Mouse (Mus musculus): ENCODE measurements around the gene Rbm39. TPM values are rescaled to one million over a fixed set of nuclear protein-coding genes. Genes with fewer than 3 reads are reported as not detected.
"Not testable (repeated sequence)": the region's sequence is repeated elsewhere in the genome, so short reads cannot be mapped to it uniquely, and the experiment has no call there.

Rbm39 gene
- polyA plus RNA-seq, 1 experiment from 2014 or later, result 773 TPM

DNA sequence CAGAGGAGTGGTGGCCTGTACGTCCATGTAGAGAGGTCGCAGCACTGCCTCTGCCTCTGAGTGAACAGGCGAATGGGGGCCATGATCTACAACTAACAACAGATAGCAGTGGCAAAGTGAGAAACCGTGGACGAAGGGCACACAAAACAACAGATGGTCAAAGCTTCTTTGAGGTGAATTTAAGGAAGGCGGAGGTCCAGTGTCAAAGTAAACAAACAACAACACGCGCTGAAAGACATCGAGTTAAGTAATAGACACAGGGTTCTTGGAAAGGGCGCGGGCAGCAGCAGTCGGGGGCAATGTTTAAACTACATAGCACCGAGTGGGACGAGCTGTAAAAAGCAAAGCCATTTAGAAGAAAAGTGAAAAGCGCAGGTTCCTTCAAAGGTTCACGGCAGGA, 36.7 kb downstream of the Rbm39 start:
- peaks cover 21% of the 10 kb centered on the region for H3K36me3 ChIP-seq
- 2% methylated on average over 16 of the region's 16 CpGs for WGBS
- no peak for ATAC-seq (ENCODE audit: insufficient number of reproducible peaks, insufficient read depth, low FRiP score, low TSS enrichment)
- peak overlapping the region; percentile 68 for H3K4me2 ChIP-seq (replicated peaks)
- H3K9me3 ChIP-seq, result no peaks in the 10 kb centered on the region
- H3K9ac ChIP-seq, result peak overlapping the region; percentile 81
- peak overlapping the region; percentile 84 for H3K4me3 ChIP-seq
- peaks cover 13% of the 10 kb centered on the region; the same call in 1 of the 2 replicates for H3K4me1 ChIP-seq
- peak overlapping the region; percentile 94; the same call in 1 of the 2 replicates for H3K27ac ChIP-seq
- H3K27me3 ChIP-seq, result no peaks in the 10 kb centered on the region

GRCm38 (mm10) chr2:156142820-156143219, 37.2 kb downstream of the Rbm39 start:
- ATAC-seq (ENCODE audit: insufficient number of reproducible peaks, insufficient read depth, low FRiP score, low TSS enrichment), result no peak
- Histone ChIP-seq H3K4me3 (peak overlapping the region; percentile 84), H3K36me3 (peaks cover 15% of the 10 kb centered on the region), H3K9ac (peak overlapping the region; percentile 81; the same call in 1 of the 2 replicates), H3K4me1 (peaks cover 13% of the 10 kb centered on the region; the same call in 1 of the 2 replicates), H3K4me2 (replicated peaks) (peak overlapping the region; percentile 68), H3K27me3 (no peaks in the 10 kb centered on the region), H3K9me3 (no peaks in the 10 kb centered on the region), H3K27ac (0 out of 2 replicates have a peak overlapping the region, but pooled peaks have one; percentile 94)
- 86% methylated on average over 2 of the region's 2 CpGs for WGBS

DNA sequence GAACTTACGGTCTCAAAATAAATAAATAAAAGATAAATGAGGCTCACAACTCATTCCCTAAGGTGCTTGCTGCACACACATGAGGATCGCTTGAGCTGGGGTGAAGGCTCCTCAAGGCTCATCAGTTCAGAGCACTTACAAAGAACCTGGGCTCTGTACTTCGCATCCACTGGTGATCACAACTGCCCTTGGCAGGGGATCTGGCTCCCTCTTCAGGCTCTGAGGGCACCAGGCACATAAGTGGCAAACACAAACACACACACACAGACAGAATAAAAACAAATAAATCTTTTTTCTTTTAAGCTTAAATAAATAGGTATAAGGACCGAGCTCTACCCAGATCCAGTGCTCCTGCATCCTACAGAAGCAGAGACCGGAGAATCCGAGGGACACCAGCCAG, 44.3 kb downstream of the Rbm39 start:
- no peaks in the 10 kb centered on the region for H3K9me3 ChIP-seq
- no peak for ATAC-seq (ENCODE audit: insufficient number of reproducible peaks, insufficient read depth, low FRiP score, low TSS enrichment)
- 86% methylated on average over 6 of the region's 6 CpGs for whole genome bisulfite sequencing

GRCm38 (mm10) chr2:156134161-156134560, 45.9 kb downstream of the Rbm39 start:
- Histone ChIP-seq H3K36me3 (no peaks in the 10 kb centered on the region), H3K9ac (no peak overlapping the region), H3K4me3 (no peak overlapping the region), H3K4me2 (replicated peaks) (no peak overlapping the region), H3K27me3 (no peaks in the 10 kb centered on the region), H3K4me1 (no peaks in the 10 kb centered on the region), H3K9me3 (no peaks in the 10 kb centered on the region), H3K27ac (no peak overlapping the region)
- ATAC-seq (ENCODE audit: insufficient number of reproducible peaks, insufficient read depth, low FRiP score, low TSS enrichment), result no peak
- 80% methylated on average over 5 of the region's 5 CpGs for WGBS

More for the DNA sequence above, 44.3 kb downstream of the Rbm39 start:
- Histone ChIP-seq H3K9ac (no peak overlapping the region), H3K27ac (no peak overlapping the region), H3K4me3 (no peak overlapping the region), H3K4me2 (replicated peaks) (no peak overlapping the region), H3K4me1 (no peaks in the 10 kb centered on the region), H3K27me3 (no peaks in the 10 kb centered on the region), H3K36me3 (no peaks in the 10 kb centered on the region)

GRCm38 (mm10) chr2:156126992-156127391, 53.0 kb downstream of the Rbm39 start, which contains the start of gene Gm28036:
Gm28036 (minus strand) TSS chr2:156127092.
- no peak for ATAC-seq (ENCODE audit: insufficient number of reproducible peaks, insufficient read depth, low FRiP score, low TSS enrichment)

GRCm38 (mm10) chr2:156123731-156124130, 56.3 kb downstream of the Rbm39 start:
- WGBS, result 90% methylated on average over 5 of the region's 5 CpGs
- H3K4me2 ChIP-seq (replicated peaks), result no peak overlapping the region
- no peaks in the 10 kb centered on the region for H3K27me3 ChIP-seq
- no peaks in the 10 kb centered on the region for H3K4me1 ChIP-seq
- H3K4me3 ChIP-seq, result no peak overlapping the region
- no peaks in the 10 kb centered on the region for H3K9me3 ChIP-seq
- no peak overlapping the region for H3K27ac ChIP-seq
- peaks cover 9% of the 10 kb centered on the region; the same call in 1 of the 2 replicates for H3K36me3 ChIP-seq
- no peak overlapping the region for H3K9ac ChIP-seq
- no peak for ATAC-seq (ENCODE audit: insufficient number of reproducible peaks, insufficient read depth, low FRiP score, low TSS enrichment)

More at GRCm38 (mm10) chr2:156126992-156127391, 53.0 kb downstream of the Rbm39 start, which contains the start of gene Gm28036:
- no peaks in the 10 kb centered on the region for H3K4me1 ChIP-seq
- 93% methylated on average over 5 of the region's 5 CpGs for WGBS
- H3K9ac ChIP-seq, result no peak within 1 kb of the TSS
- no peak within 1 kb of the TSS for H3K4me3 ChIP-seq
- no peak within 1 kb of the TSS for H3K27ac ChIP-seq
- H3K27me3 ChIP-seq, result no peaks in the 10 kb centered on the region
- no peaks in the 10 kb centered on the region for H3K9me3 ChIP-seq
- peaks cover 9% of the 10 kb centered on the region; the same call in 1 of the 2 replicates for H3K36me3 ChIP-seq
- H3K4me2 ChIP-seq (replicated peaks), result no peak within 1 kb of the TSS

DNA sequence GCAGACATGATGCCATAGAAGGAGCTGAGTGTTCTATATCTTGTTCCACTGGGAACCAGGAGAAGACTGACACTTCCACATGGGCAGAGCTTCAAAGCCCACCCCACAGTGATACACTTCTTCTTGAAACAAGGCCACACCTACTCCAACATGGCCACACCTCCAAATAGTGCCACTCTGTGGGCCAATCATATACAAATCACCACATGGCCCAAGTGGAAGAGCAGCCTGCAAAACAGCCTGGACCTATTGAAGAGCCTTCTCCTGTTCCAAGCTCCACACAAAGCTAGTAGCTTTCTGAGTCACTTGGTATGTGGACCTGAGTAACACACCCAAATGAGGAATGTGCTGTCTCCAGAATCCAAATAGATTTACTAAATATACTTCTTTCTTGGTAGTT, 60.5 kb downstream of the Rbm39 start:
- no peak overlapping the region for H3K27ac ChIP-seq

DNA sequence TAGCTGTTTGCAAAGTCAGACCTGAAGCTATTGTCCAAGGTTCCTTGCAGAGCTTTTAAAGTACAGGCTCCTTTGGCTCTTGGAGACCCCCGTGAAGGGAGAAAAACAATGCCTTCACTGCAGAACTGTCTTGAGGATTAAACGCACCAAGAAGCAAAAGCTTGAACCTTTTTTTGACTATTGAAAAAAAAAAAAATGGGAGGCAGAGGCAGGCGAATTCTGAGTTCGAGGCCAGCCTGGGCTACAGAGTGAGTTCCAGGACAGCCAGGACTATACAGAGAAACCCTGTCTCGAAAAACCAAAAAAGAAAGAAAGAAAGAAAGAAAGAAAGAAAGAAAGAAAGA, 68.0 kb downstream of the Rbm39 start:
- H3K4me3 ChIP-seq, result peak overlapping the region; percentile 85
- H3K36me3 ChIP-seq; H3K9me3 ChIP-seq; H3K27me3 ChIP-seq; ATAC-seq (ENCODE audit: insufficient number of reproducible peaks, insufficient read depth, low FRiP score, low TSS enrichment); H3K4me1 ChIP-seq: not testable (repeated sequence)
- peak overlapping the region; percentile 97; the same call in 1 of the 2 replicates for H3K9ac ChIP-seq
- WGBS, result 25% methylated on average over 5 of the region's 5 CpGs
- H3K27ac ChIP-seq, result peak overlapping the region; percentile 90; the same call in 1 of the 2 replicates
- peak overlapping the region; percentile 61 for H3K4me2 ChIP-seq (replicated peaks)

More for the DNA sequence above, 60.5 kb downstream of the Rbm39 start:
- Histone ChIP-seq H3K9me3 (no peaks in the 10 kb centered on the region), H3K27me3 (no peaks in the 10 kb centered on the region), H3K9ac (no peak overlapping the region), H3K4me3 (no peak overlapping the region), H3K4me2 (replicated peaks) (no peak overlapping the region), H3K36me3 (peaks cover 9% of the 10 kb centered on the region; the same call in 1 of the 2 replicates), H3K4me1 (no peaks in the 10 kb centered on the region)
- ATAC-seq (ENCODE audit: insufficient number of reproducible peaks, insufficient read depth, low FRiP score, low TSS enrichment), result no peak

- Histone ChIP-seq H3K36me3 (no peaks in the 10 kb centered on the region), H3K27ac (peak within 1 kb of the TSS; percentile 90), H3K9ac (peak within 1 kb of the TSS; percentile 97), H3K4me2 (replicated peaks) (peak within 1 kb of the TSS; percentile 61), H3K4me1 (peaks cover 13% of the 10 kb centered on the region), H3K27me3 (no peaks in the 10 kb centered on the region), H3K4me3 (peak within 1 kb of the TSS; percentile 85), H3K9me3 (no peaks in the 10 kb centered on the region)
- 1% methylated on average over 74 of the region's 74 CpGs for WGBS
- ATAC-seq (ENCODE audit: insufficient number of reproducible peaks, insufficient read depth, low FRiP score, low TSS enrichment), result peak; percentile 82
Measured at GRCm38 (mm10) chr2:156111358-156112079, 68.5 kb downstream of the Rbm39 start, which contains the start of the genes Cpne1 and Rbm12. Cpne1 (minus strand) TSS chr2:156111965. Rbm12 (minus strand) TSS chr2:156111978.

- ATAC-seq (ENCODE audit: insufficient number of reproducible peaks, insufficient read depth, low FRiP score, low TSS enrichment), result peak; percentile 56; the same call in 1 of the 2 replicates
- Histone ChIP-seq H3K27ac (peak overlapping the region; percentile 90), H3K9me3 (no peaks in the 10 kb centered on the region), H3K36me3 (0 out of 2 replicates have a peak, but pooled peaks cover 3% of the 10 kb centered on the region), H3K27me3 (no peaks in the 10 kb centered on the region), H3K4me2 (replicated peaks) (peak overlapping the region; percentile 61), H3K4me3 (peak overlapping the region; percentile 85), H3K9ac (peak overlapping the region; percentile 97), H3K4me1 (peaks cover 14% of the 10 kb centered on the region)
- WGBS, result 1% methylated on average over 16 of the region's 16 CpGs
Measured at GRCm38 (mm10) chr2:156110627-156111357, 69.2 kb downstream of the Rbm39 start.

All from embryonic facial prominence, embryonic 12.5 days (tissue).